Mouse (Mus musculus): Measurements from ENCODE around the gene Pim3.

Pim3 gene

DNA sequence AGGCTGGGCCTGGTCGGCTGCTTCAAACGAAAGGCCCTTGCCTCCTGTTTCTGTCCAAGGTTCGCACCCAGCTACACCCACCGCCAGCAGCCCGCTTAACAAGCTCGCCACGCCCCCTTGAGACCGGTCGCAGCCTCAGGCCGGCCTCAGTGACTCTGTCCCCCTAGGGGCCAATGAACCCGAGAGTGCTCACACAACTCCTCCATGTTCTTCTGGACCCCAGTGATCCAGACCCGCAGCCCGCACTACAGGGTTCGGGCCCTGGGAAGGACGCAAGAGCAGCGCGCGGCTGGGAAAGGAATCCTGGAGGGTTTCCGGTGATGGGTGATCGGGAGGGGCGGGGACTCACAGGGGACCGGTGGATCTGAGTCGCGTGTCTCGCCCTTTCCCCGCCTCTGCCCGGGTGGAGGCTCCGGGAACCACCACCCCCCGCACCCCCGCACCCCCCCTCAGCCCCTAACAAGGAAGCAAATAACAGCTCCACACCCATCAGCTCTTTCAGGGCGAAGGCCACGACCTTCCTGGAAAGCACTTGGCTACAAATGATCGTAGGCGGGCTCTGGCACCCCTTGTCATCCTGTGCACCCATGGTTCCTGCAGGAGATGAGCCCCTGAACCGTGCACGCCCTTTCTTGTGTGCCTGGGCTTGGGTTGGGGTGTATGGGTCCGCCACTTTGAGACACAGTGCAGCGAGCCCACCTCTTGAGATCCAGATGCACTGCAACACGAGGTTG, 24.6 kb upstream of the Pim3 start:
- DNase-seq (ENCODE audit: low read depth, low spot score): peak; percentile 97

DNA sequence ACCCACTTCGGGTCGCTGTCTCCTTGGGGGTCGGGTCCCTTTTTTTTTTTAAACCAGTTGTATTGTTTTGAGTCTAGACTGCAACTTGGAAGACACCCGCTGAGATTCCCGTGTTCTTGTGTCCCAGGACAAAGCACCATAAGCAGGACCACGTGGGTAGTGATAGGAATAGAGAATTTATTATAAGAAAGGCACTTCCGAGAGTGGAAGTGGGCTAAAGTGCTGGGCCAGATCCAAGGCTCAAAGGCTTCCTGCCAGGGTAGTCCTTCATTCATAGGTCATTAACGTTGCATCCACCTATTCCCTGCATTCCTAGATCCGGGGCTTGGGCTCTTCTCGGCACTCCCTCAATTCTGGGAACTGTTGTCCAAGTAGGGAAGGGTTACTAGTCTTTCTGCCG, 24.0 kb upstream of the Pim3 start:
- DNase-seq (ENCODE audit: low read depth, low spot score): peak; percentile 90

DNA sequence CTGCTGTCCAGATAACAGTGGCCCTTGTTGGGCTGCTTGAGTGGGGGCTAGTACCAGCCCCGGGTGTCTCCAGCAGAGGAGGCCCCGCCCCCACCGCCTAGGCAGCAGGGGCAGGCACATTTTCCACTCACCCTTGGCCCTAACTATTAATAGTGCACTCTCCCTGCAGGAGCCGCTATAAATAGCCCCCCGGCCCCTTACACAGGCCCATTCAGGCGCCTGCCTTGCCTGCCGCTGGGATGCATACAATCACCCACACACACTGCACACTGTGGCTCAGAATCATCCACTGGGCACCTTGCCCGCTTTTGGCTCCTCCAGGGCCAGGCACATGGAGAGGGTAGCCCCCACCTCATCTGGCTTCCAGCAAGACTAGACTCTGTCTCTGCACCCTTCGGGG, 22.7 kb upstream of the Pim3 start:
- DNase-seq (ENCODE audit: low read depth, low spot score): peak; percentile 59

DNA sequence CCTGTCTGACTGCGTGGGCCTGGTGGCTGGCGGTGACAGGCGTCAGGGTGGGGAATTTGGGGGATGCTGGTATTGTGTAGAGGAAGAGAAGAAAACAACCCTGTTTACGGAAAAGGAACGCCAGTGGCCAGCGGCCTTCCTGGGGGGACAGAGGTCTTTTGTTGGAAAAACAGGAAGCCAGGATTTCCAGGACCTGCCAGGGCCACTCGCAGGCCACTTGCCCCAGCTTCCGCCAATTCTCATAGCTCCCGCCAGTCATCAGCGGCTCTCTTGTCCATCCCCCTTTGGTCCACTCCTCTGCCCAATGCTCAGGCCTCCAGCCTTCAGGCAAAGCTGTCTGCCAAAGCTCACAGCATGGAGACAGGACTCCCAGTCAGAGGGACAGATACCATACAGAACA, 21.9 kb upstream of the Pim3 start:
- DNase-seq (ENCODE audit: low read depth, low spot score): no peak

DNA sequence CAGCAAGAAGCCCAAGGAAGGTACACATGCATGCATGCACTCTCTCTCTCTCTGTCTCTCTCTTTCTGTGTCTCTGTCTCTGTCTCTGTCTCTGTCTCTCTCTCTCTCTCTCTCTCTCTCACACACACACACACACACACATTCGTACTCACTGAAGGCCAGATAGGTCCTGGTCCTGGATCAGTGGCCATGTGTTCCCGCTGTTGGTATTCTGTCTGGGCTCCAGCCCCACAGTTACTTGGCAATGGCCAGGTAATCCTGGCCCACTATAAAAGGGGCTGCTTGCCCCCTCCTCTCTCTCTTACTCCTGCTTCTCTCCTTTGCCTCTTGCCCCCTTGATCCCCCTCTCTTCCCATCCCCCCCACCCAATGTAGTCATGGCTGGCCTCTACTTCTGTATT, 20.8 kb upstream of the Pim3 start:
- DNase-seq (ENCODE audit: low read depth, low spot score): no peak

DNA sequence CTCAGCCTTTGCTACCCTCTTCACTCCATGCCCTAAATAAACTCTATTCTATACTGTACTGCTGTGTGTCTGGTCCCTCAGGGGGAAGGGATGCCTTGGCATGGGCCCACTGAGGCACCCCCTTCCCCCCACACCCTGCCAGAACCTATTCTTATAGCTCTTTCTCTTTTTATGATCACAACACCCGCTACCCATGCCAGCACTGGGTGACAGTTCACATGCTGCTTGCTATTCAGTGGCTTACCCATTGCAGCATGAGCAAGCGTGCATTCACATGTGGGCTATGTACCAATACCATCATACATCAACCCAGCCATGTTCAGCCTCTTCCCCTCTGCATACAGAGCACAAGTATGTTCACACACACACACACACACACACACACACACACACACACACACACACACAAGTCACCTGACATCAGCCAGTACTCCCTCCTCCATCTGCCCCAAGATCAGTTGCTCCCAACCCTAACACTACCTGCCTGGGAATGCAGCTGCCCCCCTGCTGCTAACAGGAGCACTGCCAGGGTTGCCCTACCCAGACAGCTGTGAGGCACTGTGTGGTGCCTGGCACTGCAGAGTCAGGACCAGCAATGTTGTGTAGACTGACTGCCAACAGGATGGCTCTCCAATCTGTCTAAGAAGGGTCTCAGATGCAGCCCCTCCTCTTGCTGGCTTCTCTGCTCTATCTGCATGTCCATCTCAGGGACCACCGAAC, 20.2 kb upstream of the Pim3 start:
- no peak for DNase-seq (ENCODE audit: low read depth, low spot score)

DNA sequence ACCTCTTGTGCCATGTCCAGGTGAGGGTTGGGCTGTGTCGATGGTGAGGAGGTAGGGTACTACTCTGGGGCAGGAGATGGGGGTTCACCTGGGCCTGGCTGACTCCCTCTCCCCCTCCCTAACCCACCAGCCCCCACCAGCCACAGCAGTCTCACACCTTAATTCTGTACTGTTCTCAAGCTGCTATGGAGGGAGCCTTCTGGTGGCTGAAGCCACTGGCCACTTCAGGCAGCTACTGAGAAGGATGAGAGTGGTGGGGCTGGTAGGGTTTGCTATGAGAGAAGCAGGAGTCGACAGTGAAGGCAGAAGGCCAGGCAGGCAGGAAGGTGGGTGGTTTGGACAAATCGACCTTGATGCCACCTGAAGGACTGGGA, 19.7 kb upstream of the Pim3 start:
- no peak for DNase-seq (ENCODE audit: low read depth, low spot score)

DNA sequence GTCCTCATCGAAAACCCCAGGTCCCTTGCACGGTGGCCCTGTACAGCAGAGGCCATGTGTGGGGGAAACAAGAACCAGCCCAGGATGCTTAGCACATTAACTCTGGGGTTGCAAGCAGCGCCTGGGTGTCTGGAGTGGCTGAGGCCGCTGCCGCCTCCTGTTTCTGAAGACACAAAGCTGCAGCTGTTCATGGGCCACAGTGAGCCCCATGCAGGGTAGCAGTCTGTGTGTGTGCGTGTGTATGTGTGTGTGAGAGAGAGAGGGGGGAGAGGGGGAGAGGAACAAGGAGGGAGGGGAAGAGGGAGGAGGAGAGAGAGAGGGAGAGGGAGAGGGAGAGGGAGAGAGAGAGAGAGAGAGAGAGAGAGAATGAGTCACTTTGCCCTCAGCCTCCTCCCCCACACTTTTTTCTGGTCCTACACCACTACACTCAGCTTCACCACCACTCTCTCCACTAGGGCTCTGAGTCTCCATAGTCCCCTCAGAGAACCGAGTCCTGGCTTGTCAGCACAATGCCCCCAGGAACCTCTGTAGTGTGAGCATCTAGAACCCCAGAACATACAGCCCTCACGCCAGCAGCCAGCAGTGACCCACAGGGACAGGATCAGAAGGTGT, 18.4 kb upstream of the Pim3 start:
- no peak for DNase-seq (ENCODE audit: low read depth, low spot score)

DNA sequence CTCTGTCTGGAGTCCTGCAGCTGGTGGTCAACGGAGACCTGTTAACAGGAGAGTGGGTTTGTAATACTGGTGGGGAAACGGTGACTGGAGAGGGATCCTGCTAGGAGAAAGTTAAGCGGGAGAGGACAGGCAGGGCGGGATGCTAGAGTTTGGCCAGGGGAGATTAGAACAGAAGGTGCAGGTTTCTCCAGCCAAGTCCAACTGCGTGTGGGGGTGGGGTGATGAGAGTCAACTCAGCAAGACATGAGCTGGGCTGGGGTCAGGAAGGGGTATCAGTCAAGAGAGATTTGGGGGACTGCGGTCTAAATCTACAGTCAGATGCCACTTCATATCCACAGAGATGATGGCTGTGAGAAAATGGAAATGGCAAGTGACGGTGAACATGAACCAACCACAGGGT, 17.0 kb upstream of the Pim3 start:
- DNase-seq (ENCODE audit: low read depth, low spot score): no peak

DNA sequence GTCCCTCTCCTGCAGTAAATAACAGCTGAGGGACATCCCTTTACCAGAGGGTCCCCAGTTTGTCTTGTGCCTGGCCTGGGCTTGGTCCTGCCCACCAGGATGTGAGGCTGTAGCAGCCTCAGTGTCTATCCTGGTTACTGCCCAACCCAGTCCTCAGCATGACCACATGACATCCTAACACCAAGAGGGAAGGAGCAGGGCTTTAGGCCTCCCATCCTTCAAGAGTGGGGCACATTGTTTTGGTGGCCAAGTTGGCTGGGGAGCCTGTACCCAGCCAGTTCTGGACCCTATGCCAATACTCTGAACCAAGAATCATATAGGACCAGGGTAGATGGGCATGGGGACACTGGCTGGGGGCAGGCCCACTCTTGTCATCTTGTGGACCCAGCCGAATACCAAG, 13.3 kb upstream of the Pim3 start:
- DNase-seq (ENCODE audit: low read depth, low spot score): no peak

DNA sequence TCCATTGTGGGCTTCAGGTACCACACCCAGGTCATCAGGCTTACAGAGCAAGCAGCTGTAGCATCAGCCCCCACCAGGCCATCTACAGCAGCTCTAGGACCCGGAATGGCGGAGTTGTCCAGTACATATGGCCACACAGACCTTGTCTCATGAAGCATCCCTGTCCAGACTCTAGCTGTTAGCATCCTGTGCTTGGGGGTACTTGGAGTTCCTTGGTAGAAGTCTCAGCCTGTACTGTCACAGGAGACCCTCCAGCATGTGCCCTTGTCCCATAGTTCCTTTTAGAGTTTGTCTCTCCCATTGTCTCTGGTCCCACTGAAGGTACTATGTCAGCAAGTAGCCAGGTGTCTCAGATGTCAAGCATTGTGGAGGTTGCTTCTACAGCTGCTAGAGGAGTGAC, 12.4 kb upstream of the Pim3 start:
- DNase-seq (ENCODE audit: low read depth, low spot score): no peak

DNA sequence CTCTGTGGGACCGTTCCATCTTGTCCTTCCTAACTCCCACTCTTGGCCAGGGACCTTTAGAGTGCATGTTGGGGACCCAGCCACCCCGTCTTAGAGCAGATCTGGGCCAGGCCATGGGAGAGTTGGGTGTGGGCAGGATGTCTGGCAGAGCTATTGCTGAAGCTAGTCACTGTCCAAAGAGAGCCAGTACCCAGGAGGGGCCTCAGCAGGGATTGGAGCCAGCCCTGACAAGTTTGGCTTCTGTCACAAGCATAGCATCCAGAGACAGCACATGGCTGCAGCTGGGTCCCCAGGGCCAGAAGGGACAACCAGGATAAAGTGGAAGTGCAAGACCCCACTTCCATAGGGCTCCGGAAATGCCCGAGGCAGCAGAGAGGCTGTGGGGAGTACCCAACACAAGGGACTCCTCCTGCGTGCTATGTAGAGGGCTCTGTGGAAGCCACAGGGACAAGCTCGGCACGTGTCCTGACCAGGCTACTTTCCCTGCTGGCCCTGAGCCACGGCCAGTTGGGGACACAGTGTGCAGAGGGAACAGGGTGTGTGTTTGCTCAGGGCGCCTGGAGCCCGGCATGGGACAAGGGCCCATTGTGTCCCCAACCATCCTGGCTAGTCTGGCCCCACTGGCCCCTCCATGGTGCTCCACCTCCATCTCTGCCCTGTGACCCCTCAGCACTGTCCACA, 11.7 kb upstream of the Pim3 start:
- DNase-seq (ENCODE audit: low read depth, low spot score): no peak

DNA sequence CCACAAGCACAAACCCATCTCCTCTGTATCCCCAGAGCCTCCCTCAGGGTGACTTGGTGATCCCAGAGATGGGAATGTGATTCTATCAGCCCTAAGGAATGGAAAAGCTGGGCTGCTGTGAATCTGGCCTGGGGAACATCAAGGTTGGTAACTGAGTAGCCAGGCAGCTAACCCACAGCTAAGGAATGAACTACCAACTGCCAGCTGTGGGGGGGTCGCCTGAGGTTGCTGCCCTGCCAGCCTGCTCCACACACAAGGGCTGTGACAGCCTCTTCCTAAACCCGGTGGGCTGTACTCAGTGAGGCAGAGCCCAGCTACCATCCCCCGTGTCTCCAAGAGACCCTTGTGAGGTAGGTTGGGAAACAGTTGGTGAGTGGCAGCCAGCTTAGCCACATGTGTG, 10.9 kb upstream of the Pim3 start:
- DNase-seq (ENCODE audit: low read depth, low spot score): no peak

DNA sequence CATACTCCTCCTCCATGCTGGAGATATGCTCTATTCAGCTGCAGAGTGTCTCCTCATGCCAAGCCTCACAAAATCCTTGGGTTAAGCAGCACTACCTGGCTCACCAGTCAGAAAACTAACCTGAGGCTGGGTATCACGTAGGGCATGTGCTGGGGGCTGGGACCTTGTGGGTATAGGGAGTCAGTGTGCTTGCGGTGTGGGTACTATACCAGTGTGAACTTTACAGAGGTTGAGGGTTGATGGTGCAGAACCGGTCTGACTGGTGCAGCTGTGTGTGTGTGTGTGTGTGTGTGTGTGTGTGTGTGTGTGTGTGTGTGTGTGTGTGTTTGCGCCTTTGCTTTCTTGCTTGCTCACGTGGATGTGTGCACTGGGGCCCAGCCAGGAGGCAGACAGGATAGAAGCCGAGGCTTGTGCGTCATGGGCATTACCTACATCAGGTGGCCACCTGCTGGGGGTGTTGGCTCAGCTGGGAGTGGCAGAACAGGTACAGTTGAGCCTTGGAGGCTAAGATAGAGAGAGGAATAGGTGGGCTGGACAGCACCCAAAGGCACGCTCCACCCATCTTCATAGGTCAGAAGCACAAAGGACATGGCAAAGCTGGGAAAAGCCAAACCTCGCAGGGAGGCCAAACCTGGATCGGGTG, 10.4 kb upstream of the Pim3 start:
- no peak for DNase-seq (ENCODE audit: low read depth, low spot score)

DNA sequence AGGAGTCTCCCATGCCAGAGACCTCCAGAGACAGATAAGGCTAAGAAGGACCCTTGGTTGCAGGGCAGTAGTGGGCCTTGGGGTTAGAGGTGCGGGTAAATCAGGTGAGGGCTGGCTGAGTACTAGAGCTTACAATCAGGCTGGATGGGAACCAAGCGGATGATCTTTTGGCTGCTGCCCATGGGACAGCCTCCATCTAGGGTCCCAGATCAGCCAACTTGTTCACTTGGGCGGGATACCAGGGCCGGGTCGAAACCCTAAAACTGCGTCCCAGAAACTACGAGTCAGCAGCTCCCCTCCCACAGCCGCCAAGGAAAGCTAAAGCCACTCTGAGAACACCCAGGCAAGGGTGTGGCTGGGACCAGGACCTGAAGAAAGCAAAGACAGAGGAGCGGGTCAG, 8.9 kb upstream of the Pim3 start:
- no peak for DNase-seq (ENCODE audit: low read depth, low spot score)

DNA sequence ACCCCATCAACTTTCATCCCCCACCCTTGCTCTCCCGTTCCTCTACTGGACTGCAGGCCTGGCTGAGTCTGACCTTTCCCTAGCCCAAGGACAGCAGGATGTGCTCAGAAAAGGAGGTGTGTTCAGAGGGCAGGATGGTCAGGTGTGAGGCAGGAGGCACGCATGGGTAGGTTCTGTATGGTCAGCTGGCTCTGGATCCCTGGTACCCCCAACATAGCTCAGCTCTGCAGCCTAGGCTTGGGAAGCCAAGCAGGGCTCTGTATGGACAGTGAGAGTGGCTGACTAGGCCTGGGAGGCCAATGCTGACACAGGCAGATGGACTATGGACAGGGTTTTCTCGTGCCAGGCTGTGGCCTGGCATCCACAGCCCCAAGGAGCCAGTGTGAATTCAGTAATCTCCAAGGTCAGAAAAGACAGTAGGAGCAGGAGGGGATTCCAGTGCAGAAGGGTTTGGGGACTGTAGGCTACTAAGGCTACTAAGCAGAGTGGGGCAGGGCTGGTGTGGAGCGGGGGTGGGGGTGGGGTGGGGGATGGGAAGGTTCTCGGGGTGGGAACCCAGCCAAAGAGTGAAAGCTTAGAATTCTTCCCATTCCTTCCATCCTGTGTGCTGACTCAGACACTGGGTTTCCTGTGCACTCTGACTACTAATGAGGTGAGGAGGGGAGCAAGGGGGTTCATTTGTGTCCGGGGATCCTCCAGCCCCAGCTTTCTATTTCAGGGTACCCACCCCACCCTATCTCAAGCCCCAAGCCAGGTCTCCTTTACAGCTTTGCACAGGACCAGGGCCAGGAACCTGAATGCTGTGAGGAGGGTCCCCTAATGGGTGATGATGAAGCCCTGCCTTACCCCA, 7.6 kb upstream of the Pim3 start:
- peak; percentile 82 for DNase-seq (ENCODE audit: low read depth, low spot score)

DNA sequence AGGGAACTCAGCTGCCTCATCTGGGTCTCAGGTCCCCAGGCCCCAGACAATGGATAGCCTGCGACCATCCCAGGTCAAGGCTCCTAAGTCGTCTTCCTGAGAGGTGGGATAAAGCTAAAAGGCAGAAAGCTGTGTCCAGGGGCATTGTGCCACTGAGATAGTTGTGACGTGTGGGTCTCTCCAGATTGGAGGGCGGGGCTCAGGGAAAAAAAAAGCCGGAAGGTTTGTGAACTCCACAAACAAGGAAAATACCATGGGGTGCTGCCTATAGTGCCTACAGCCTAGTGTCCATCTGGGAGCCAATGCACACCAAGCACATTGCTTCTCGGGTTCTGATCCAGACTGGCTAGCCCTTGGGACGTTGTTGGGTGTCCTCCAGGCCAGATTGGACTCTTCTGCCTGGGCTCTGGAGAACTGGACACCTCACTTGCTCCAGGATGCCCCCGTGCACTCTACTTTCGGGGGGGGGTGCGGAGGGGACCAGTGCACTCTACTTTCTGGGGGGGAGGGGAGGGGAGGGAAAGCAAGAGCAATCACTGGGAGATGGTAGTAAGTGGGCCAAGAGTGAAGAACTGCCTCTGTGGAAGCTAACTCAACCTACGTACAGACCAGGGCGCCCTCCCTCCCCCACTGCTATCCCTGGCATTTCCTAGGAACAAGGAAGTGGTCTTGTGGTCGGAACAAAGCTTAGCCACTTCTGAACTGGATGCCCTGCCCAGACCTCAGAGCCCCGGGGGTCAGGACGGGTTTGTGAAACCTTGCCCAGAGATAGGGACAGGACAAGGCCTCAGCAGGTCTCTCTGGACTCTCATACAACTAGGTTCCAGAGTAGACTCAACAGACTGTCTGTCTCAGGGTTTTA, 6.8 kb upstream of the Pim3 start:
- peak; percentile 84 for DNase-seq (ENCODE audit: low read depth, low spot score)

DNA sequence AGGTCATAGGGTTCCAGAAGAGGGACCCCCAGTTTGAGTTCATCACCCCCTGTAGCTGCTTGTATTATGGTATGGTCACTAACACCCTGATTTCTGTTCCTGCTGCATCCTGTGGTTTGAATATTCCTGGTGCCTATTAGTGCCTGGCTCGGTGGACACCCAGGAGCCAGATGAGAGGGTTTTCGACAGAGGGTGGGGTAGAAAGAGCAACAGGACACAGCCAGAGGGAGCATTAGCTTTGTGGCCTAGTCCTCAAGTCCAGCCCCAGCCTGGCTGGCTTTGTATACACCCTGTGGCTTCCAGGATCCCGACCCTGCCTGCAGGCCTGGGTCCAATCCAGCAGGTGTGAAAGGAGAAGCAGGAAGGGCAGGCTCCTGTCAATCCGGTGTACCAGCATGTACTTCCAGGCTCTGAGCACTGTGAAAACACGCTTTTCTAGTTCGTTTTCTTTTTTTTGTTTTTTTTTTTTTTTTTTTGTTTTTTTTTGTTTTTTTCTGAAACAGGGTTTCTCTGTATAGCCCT, 6.0 kb upstream of the Pim3 start:
- DNase-seq (ENCODE audit: low read depth, low spot score): peak; percentile 30

DNA sequence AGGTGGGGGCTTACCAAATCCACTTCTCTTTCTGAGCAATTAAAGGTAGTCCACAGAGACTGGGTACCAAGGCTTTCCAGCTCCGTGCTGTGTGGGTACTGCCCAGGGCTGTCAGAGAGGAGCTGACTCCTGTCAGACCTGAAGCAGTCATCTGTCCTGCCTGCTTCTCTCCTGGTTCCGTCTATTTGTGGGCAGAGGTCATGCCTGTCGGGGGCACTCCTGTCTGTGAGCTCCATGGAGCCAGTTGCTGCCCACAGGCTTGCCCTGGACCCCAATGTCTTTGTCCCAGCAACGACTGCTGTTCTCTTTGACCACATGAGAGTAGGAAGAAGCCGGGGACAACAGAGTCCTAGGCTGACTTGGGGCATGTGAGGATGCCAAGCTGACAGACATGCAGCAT, 5.4 kb upstream of the Pim3 start:
- no peak for DNase-seq (ENCODE audit: low read depth, low spot score)

DNA sequence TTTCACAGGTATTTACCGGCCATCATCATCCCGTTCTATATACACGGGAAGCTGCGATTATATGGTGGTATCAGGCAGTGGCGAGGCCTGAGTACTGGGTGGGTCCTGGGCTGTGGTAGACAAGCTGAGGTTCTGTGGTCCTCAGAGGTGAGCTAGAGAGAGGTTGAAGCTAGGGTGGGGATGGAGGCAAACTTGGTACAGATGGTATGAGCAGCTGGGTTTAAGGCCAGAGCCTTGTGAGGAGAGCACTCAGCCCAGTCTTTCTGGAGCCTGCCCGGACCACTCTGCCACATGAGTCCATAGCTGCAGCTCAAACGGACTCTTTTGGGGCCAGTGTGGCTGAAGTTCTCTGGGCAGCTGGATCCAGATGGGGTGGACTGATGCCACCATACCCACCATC, 4.6 kb upstream of the Pim3 start:
- DNase-seq (ENCODE audit: low read depth, low spot score): no peak
